Mouse (Mus musculus) small intestine, adult 2 months (tissue): ENCODE measurements around the gene Lin28a.

Source experiments
- CTCF ChIP-seq: fragments of 200-500 bp; IDR thresholded peaks from 2 replicates; pipeline ENCODE4 v1.5.1; 2012; ENCODE audit warnings: low read depth, mild to moderate bottlenecking, control low read depth, inconsistent platforms, low read length, moderate library complexity, mixed read lengths; ENCODE audit not compliant: insufficient replicate concordance, insufficient read length; ENCODE audit errors: extremely low read depth
- POLR2A ChIP-seq: fragments of 200-500 bp; IDR thresholded peaks from 2 replicates; pipeline ENCODE4 v1.6.1; 2012; ENCODE audit warnings: low read depth, mild to moderate bottlenecking, control low read depth, inconsistent platforms, low read length, moderate library complexity

DNA sequence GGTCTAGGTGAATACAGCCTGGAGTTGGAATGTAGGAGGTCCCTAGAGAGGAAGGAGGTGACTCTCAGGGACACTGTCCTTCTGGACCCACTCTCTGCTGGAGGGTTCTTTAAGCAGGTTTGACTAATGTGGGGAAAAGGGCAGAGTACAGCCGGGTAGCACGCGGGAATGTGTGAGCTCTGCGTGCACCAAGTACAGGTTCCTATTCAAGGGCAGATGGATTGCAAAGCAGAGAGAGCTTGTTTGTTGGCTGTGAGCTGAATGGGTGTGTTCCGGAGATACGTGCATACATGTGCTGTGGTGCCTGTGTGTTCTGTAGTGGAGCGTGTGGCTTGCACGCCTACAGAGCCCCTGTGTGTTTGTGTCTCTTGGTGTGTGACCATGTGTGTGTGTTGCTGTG is 48.7 kb upstream of the Lin28a start:
- TF ChIP-seq POLR2A (no peak), CTCF (no peak)
